Mouse (Mus musculus): Measurements from ENCODE around the gene Wdr77. TPM values are rescaled to one million over a fixed set of nuclear protein-coding genes. Genes with fewer than 3 reads are reported as not detected.
"Not testable (repeated sequence)": the region's sequence is repeated elsewhere in the genome, so short reads cannot be mapped to it uniquely, and the experiment has no call there.

Wdr77 gene
- polyA plus RNA-seq, 1 experiment from 2014 or later, result 101 TPM

GRCm38 (mm10) chr3:106003360-106003759, 44.2 kb downstream of the Wdr77 start:
- H3K4me2 ChIP-seq (replicated peaks); ATAC-seq (replicated peaks); H3K36me3 ChIP-seq; H3K4me3 ChIP-seq; H3K27me3 ChIP-seq; H3K9me3 ChIP-seq; H3K4me1 ChIP-seq; H3K27ac ChIP-seq (replicated peaks); H3K9ac ChIP-seq (replicated peaks): not testable (repeated sequence)
- 79% methylated on average over 10 of the region's 10 CpGs for WGBS

DNA sequence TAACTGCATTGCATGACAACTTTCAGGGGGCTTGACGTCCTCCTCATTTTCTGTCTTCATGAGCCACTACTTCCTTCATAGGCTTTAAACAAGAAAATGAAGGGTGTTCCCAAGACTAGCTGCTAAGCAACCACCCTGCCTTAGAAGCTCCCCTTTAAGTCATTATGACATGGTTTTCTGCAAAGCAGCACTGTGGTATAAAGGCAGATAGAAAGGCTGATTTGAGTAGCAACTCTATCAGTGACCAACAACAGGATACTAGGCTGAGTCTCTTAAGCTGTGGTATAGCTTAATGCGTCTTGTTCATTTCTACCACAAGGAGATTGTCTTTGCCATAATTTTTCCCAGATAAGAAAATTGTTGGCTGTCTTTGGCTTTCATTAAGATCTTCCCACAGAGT, 55.4 kb downstream of the Wdr77 start, which contains the start of gene Pifo:
TSS of gene Pifo (minus strand) at position 101 of the 400 bp plus-strand sequence.
- Histone ChIP-seq H3K4me1 (no peaks in the 10 kb centered on the region), H3K36me3 (no peaks in the 10 kb centered on the region), H3K4me3 (no peak within 1 kb of the TSS), H3K9me3 (no peaks in the 10 kb centered on the region), H3K27me3 (no peaks in the 10 kb centered on the region), H3K9ac (replicated peaks) (no peak within 1 kb of the TSS), H3K4me2 (replicated peaks) (no peak within 1 kb of the TSS), H3K27ac (replicated peaks) (no peak within 1 kb of the TSS)
- ATAC-seq (replicated peaks), result no peak
- 84% methylated on average over 2 of the region's 2 CpGs for WGBS

Other genes starting within 250 kb of the Wdr77 start
- 76.3 and 78.3 TPM in 2 replicates for gene Rap1a, start 158.0 kb upstream of the Wdr77 start, polyA plus RNA-seq (2015; fragmentation: Nextera tagmentation; extraction: Ambion mirVana)
- gene Adora3, start 88.5 kb upstream of the Wdr77 start, polyA plus RNA-seq (2015; fragmentation: Nextera tagmentation; extraction: Ambion mirVana), result 0.23 and 0.46 TPM in 2 replicates
- gene Tmigd3, start 88.5 kb upstream of the Wdr77 start, polyA plus RNA-seq (2015; fragmentation: Nextera tagmentation; extraction: Ambion mirVana), result 0.24 TPM in 1 of 2 replicates, not detected in the other
- 0.20 and 0.23 TPM in 2 replicates for gene I830077J02Rik, start 26.7 kb upstream of the Wdr77 start, polyA plus RNA-seq (2015; fragmentation: Nextera tagmentation; extraction: Ambion mirVana)
- 477 and 490 TPM in 2 replicates for gene Atp5f1, start 730 bp downstream of the Wdr77 start, polyA plus RNA-seq (2015; fragmentation: Nextera tagmentation; extraction: Ambion mirVana)
- gene Ovgp1, start 14.3 kb downstream of the Wdr77 start, polyA plus RNA-seq (2015; fragmentation: Nextera tagmentation; extraction: Ambion mirVana), result 4.1 and 4.5 TPM in 2 replicates
- 3.7 and 8.5 TPM in 2 replicates for gene Pifo, start 55.3 kb downstream of the Wdr77 start, polyA plus RNA-seq (2015; fragmentation: Nextera tagmentation; extraction: Ambion mirVana)
- not detected in 2 replicates for gene Chil5, start 73.4 kb downstream of the Wdr77 start, polyA plus RNA-seq (2015; fragmentation: Nextera tagmentation; extraction: Ambion mirVana)
- 0.36 and 1.1 TPM in 2 replicates for gene Chia1, start 153.9 kb downstream of the Wdr77 start, polyA plus RNA-seq (2015; fragmentation: Nextera tagmentation; extraction: Ambion mirVana)
- not detected in 2 replicates for gene Chil3, start 208.2 kb downstream of the Wdr77 start, polyA plus RNA-seq (2015; fragmentation: Nextera tagmentation; extraction: Ambion mirVana)